Mouse (Mus musculus) embryonic facial prominence, embryonic 12.5 days (tissue): ENCODE results near the gene Sos2. TPM values are rescaled to one million over a fixed set of nuclear protein-coding genes. Genes with fewer than 3 reads are reported as not detected.
A peak's percentile ranks its signal among the peaks of the same experiment; 100 is the strongest.

Experiments
- ATAC-seq: fragments of 200-750 bp; cut with Nextera tagmentation; 2 replicates; pipeline ENCODE4 v1.8.0; 2017; ENCODE audit not compliant: insufficient number of reproducible peaks, insufficient read depth, low FRiP score, low TSS enrichment
- H3K27ac ChIP-seq: fragments of 300-500 bp; sonication (generic); 2 replicates; pipeline ENCODE4 v1.5.1; 2016; ENCODE audit warnings: mild to moderate bottlenecking
- H3K27me3 ChIP-seq: fragments of 300-500 bp; sonication (generic); 2 replicates; pipeline ENCODE4 v1.6.1; 2016; ENCODE audit warnings: mild to moderate bottlenecking, moderate library complexity
- H3K36me3 ChIP-seq: fragments of 300-500 bp; sonication (generic); 2 replicates; pipeline ENCODE4 v1.6.1; 2016; ENCODE audit warnings: mild to moderate bottlenecking
- H3K4me1 ChIP-seq: fragments of 300-500 bp; sonication (generic); 2 replicates; pipeline ENCODE4 v1.6.1; 2016
- H3K4me2 ChIP-seq: fragments of 300-500 bp; sonication (generic); replicated peaks from 2 replicates; pipeline ENCODE4 v1.6.1; 2016; ENCODE audit warnings: mild to moderate bottlenecking, moderate library complexity
- H3K4me3 ChIP-seq: fragments of 300-500 bp; sonication (generic); 2 replicates; pipeline ENCODE4 v1.5.1; 2016; ENCODE audit warnings: mild to moderate bottlenecking
- H3K9ac ChIP-seq: fragments of 300-500 bp; sonication (generic); 2 replicates; pipeline ENCODE4 v1.6.1; 2016; ENCODE audit warnings: mild to moderate bottlenecking, moderate library complexity
- H3K9me3 ChIP-seq: fragments of 300-500 bp; sonication (generic); 2 replicates; pipeline ENCODE4 v1.6.1; 2016; ENCODE audit warnings: mild to moderate bottlenecking, moderate library complexity
- WGBS: fragments of 180-500 bp; shearing (Covaris S2); methylation state at CpG from one replicate; pipeline ENCODE4 v1.1.7; 2016; 5-methylcytosine and 5-hydroxymethylcytosine counted together
- polyA plus RNA-seq: library from polyadenylated mRNA; unstranded; fragments of >200 nt; fragmentation: Nextera tagmentation; extraction: Ambion mirVana; gene quantifications from 2 replicates; pipeline ENCODE4 v1.2.1, GENCODE M21; 2016

Sos2 gene
- 11.0 and 13.9 TPM in 2 replicates for polyA plus RNA-seq

DNA sequence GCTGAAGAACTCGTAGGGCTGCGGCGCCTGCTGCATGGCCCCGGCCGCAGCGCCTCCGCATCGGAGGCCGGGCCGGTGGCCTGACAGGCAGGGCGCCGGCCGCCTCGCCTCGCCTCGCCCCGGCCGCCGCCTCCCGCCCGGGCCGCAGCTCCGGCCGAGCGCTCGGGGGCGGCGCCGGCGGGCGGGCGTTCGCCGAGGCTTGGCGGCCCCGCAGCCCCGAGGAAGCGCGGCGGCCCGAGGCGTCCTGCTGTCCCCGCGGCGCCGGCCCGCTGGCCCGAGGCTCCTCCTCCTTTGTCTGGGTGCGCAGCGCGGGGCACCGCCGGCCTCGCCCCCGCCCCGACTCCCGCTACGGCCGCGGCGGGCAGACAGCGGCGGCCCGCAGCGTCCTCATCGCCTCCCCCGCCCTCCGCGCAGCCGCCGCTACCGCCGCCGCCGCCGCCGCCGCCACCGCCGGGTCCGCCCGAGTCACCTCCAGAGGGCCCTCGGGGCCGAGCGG lies at the start of gene Sos2:
Sos2 (minus strand) TSS at position 287 of the 496 bp plus-strand sequence.
- WGBS = under 1% methylated on average over 45 of the region's 85 CpGs
- H3K4me2 ChIP-seq = peak within 1 kb of the TSS; percentile 80
- peak within 1 kb of the TSS; percentile 96 for H3K9ac ChIP-seq
- H3K9me3 ChIP-seq = no peaks in the 10 kb centered on the region
- H3K36me3 ChIP-seq = no peaks in the 10 kb centered on the region
- no peaks in the 10 kb centered on the region for H3K27me3 ChIP-seq
- H3K27ac ChIP-seq = peak within 1 kb of the TSS; percentile 96
- ATAC-seq = peak; percentile 62
- H3K4me3 ChIP-seq = peak within 1 kb of the TSS; percentile 95
- peaks cover 10% of the 10 kb centered on the region for H3K4me1 ChIP-seq

DNA sequence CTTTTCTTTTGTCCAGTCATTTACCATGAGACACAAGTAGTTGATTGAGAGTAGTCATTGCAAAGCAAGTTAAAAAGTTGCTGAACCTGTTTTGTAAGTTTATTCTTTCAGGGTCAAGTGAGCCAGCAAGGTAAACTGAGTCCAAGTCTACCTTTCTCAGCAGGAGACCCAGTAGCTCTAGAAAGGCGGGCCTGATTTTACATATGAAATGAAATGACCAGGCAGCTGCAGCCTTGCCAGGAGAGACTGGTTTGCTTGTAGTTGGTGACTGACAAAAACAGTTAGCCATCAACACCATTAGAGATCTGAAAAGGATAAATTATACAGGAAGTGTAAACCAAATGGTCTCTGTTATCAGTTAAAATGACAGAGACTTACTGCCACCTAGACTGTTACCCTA lies 48.7 kb upstream of the Sos2 start:
- H3K4me3 ChIP-seq = no peak overlapping the region
- ATAC-seq = no peak
- H3K4me1 ChIP-seq = peaks cover 6% of the 10 kb centered on the region; the same call in 1 of the 2 replicates
- no peak overlapping the region for H3K27ac ChIP-seq
- H3K27me3 ChIP-seq = no peaks in the 10 kb centered on the region
- no peak overlapping the region for H3K9ac ChIP-seq
- no peaks in the 10 kb centered on the region for H3K36me3 ChIP-seq
- 86% methylated on average over 1 of the region's 1 CpGs for WGBS
- no peak overlapping the region for H3K4me2 ChIP-seq
- H3K9me3 ChIP-seq = no peaks in the 10 kb centered on the region

DNA sequence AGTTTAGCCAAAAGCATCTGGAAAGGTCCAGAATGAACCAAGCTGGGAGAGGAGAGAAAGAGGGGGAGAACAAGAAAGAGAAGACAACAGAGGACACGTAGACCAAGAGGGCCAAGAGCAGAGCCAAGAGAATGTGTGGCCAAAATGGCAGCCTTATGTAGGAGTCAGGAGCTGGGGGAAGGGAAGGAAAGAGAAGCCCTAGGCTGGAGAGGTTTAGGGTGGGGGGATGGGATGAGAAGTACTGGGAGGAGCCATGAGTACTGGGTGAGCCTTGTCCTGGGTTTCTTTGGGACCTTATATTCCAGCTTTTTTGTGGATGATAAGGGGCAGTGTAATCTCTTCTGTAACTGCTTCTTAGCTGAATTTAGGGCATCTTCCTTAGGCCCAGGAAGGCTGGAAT lies 47.6 kb upstream of the Sos2 start:
- Histone ChIP-seq H3K4me2 (no peak overlapping the region), H3K9ac (no peak overlapping the region), H3K36me3 (no peaks in the 10 kb centered on the region), H3K9me3 (no peaks in the 10 kb centered on the region), H3K4me1 (peaks cover 6% of the 10 kb centered on the region; the same call in 1 of the 2 replicates), H3K27ac (no peak overlapping the region), H3K27me3 (no peaks in the 10 kb centered on the region), H3K4me3 (no peak overlapping the region)
- 81% methylated on average over 1 of the region's 1 CpGs for WGBS
- no peak for ATAC-seq

DNA sequence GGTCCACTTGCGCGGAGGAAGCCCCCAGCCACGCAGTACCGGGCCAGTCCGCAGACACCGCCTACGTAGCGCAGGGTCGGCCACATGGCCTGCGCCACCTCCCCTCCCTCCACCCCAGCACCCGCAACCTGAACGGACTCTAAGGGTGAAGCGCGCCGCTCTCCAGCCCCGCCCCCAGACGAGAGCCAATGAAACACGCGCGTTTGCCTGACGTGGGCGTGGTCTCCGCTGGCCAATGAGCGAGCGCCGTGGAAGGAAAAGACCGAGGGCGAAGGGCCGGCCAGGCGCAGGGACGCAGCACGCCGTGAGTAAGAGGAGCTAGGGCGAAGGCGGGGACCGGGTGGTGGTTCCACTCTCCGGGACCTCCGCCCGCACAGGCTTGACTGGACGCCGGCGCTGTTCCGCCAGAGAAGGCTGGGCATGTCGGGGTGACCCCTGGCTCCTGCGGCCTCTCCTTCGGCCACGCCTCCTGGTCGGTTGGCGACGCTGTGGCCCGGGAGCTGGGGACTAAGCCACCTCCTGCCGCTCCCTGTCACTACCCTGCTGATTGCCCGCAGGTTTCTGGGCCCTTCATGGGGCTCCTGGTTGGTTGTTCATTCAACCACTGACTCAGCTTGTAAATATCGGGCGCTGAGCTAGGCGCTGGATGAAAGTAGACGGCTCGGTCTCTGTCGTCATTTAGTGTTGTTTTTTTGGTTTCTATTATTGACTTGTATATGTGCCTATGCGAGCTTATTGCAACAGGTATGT lies 43.2 kb upstream of the Sos2 start, which contains the start of the genes L2hgdh and Atp5s:
L2hgdh (minus strand) TSS at position 163 of the 750 bp plus-strand sequence.
Atp5s (plus strand) TSS at position 240 of the 750 bp plus-strand sequence.
- peaks cover 15% of the 10 kb centered on the region; the same call in 1 of the 2 replicates for H3K4me1 ChIP-seq
- peak within 1 kb of the TSS; percentile 77 for H3K9ac ChIP-seq
- peak; percentile 96 for ATAC-seq
- peak within 1 kb of the TSS; percentile 85 for H3K27ac ChIP-seq
- under 1% methylated on average over 60 of the region's 60 CpGs for WGBS
- H3K4me2 ChIP-seq = peak within 1 kb of the TSS; percentile 88
- 0 out of 2 replicates have a peak, but pooled peaks cover under 1% of the 10 kb centered on the region for H3K9me3 ChIP-seq
- peak within 1 kb of the TSS; percentile 60 for H3K4me3 ChIP-seq
- peaks cover 8% of the 10 kb centered on the region; the same call in 1 of the 2 replicates for H3K36me3 ChIP-seq
- H3K27me3 ChIP-seq = no peaks in the 10 kb centered on the region

DNA sequence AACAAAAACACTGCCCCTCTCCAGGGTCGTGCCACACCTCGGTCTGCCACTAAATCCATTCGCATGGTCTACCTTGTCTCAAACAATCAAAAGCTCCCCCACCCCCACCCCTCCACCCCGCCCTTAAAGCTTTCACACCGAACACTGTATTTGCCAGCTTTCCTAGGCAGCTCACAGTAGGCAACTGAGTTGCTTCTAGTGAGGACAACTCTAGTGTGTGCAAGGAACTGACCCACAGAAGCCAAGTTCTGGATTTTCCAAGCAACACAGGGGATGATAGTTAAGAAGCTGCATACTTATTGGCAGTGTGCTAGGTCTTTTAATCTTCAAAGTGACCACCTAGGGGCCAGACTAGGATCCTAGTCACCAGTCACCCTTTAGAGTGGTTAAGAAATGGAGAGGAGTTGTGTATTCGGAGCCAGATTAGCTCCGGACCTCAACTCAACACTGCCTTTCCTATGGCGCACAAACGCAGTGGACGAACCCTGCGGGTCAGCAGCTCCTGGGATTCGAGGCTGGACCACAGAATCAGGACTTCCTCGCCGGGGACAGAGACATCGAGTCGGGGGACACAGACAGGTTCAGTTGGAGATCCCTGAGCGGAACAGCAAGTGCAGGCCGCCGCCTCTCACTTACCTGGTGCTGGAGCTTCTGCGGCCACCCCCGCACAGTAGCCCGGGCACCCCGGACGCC lies 42.5 kb upstream of the Sos2 start:
- WGBS = 3% methylated on average over 24 of the region's 24 CpGs
- ATAC-seq = no peak
- peak overlapping the region; percentile 60 for H3K4me3 ChIP-seq
- H3K4me2 ChIP-seq = peak overlapping the region; percentile 88
- H3K27me3 ChIP-seq = no peaks in the 10 kb centered on the region
- peak overlapping the region; percentile 77 for H3K9ac ChIP-seq
- peaks cover 8% of the 10 kb centered on the region for H3K9me3 ChIP-seq
- H3K27ac ChIP-seq = 0 out of 2 replicates have a peak overlapping the region, but pooled peaks have one; percentile 85
- H3K36me3 ChIP-seq = peaks cover 15% of the 10 kb centered on the region
- H3K4me1 ChIP-seq = peaks cover 15% of the 10 kb centered on the region; the same call in 1 of the 2 replicates

DNA sequence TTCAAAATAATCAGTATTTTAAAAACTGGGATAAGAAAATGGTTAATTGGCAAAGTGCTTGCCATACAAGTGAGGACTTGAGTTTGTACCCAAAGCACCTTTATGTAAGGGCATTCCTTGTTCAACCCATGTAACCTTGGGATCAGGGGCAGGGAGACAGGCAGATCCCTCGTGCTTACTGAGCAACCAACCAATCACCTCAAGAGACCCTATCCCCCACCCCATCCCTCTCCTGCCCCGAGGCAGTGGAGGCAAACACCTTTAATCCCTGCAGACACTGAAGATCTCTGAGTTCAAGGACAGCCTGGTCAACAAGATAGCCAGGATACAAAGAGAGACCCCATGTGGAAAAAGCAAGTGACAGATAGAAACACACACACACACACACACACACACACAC lies 41.7 kb upstream of the Sos2 start:
- WGBS = 70% methylated on average over 2 of the region's 2 CpGs
- Histone ChIP-seq H3K4me3 (peak overlapping the region; percentile 60), H3K4me1 (peaks cover 15% of the 10 kb centered on the region; the same call in 1 of the 2 replicates), H3K4me2 (peak overlapping the region; percentile 88), H3K27ac (no peak overlapping the region), H3K9me3 (peaks cover 11% of the 10 kb centered on the region), H3K9ac (no peak overlapping the region), H3K27me3 (no peaks in the 10 kb centered on the region), H3K36me3 (peaks cover 21% of the 10 kb centered on the region)
- ATAC-seq = no peak

DNA sequence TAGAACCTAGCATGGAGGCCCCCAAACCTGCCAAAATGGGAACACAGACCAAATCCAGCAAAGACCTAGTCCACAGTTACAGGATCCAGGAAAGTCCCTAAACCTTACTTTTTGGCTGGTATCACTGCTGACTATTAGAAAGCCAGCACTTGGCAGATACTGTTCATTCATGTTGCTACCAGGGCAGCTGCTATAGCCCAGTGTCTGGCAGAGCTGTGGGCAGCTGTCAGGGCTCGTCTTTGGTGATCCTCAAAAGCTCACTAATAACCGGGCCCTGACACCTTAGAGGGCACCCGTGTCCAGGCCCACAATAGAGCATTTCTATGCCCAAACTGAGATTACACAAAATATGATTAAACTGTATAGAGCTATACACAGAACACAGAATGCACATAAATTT lies 41.2 kb upstream of the Sos2 start:
- WGBS = 83% methylated on average over 3 of the region's 3 CpGs
- Histone ChIP-seq H3K27me3 (no peaks in the 10 kb centered on the region), H3K9ac (no peak overlapping the region), H3K4me3 (no peak overlapping the region), H3K4me2 (no peak overlapping the region), H3K4me1 (peaks cover 15% of the 10 kb centered on the region; the same call in 1 of the 2 replicates), H3K9me3 (peaks cover 11% of the 10 kb centered on the region), H3K36me3 (peaks cover 26% of the 10 kb centered on the region), H3K27ac (no peak overlapping the region)
- ATAC-seq = no peak

DNA sequence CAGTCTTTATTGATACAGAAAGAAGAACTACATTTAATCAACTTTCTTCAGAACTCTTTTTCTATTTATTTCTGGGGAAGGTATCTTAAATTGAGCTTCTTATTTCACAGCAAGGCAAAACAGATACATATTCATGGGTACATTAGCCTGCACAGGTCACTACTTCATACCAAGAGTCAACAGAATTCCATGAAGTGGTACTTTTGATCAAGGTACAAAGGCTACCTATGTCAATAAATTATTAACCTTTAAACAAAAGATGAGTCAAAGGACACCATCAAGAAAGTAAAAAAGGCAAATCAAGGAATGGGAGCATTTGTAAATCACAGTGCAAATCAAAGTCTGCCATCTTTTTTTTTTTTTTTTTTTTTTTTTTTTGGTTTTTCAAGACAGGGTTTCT lies 32.0 kb upstream of the Sos2 start:
- H3K4me3 ChIP-seq = no peak overlapping the region
- no peak for ATAC-seq
- peaks cover 5% of the 10 kb centered on the region for H3K36me3 ChIP-seq
- H3K27ac ChIP-seq = no peak overlapping the region
- no peaks in the 10 kb centered on the region for H3K4me1 ChIP-seq
- no peaks in the 10 kb centered on the region for H3K9me3 ChIP-seq
- no peak overlapping the region for H3K4me2 ChIP-seq
- no peak overlapping the region for H3K9ac ChIP-seq
- no peaks in the 10 kb centered on the region for H3K27me3 ChIP-seq

DNA sequence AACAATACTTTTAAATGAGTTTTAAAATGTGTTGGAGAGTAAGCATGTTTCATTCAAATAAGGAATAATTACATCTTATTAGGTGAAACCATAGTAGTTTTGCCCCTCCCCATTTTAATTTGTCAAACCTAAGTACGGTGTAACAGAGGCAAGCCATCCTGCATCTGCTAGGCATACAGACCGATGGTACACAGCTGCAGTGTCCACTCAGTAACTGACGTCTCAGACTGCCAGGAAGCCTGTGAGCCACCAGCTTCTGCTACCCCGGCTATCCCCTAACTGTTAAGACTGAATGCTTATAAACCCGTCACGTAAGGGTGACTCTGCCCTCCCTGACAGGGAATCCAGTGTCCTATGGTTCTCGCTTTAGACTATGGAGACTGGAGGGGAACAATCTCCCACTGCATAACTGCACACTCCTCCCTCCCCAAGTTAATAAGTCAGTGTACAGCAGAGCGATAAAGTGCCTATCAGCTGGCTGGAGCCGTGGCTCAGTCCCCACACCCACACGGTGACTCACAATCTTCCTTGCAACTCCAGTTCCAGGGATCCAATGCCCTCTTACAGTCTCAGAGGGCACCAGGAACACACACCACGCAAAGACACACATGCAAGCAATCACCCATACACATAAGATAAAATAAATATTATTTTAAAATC lies 23.3 kb upstream of the Sos2 start:
- no peaks in the 10 kb centered on the region for H3K27me3 ChIP-seq
- H3K4me2 ChIP-seq = no peak overlapping the region
- no peaks in the 10 kb centered on the region for H3K9me3 ChIP-seq
- no peak for ATAC-seq
- 88% methylated on average over 11 of the region's 11 CpGs for WGBS
- no peaks in the 10 kb centered on the region for H3K36me3 ChIP-seq
- no peak overlapping the region for H3K4me3 ChIP-seq
- H3K9ac ChIP-seq = no peak overlapping the region
- H3K27ac ChIP-seq = no peak overlapping the region
- no peaks in the 10 kb centered on the region for H3K4me1 ChIP-seq

DNA sequence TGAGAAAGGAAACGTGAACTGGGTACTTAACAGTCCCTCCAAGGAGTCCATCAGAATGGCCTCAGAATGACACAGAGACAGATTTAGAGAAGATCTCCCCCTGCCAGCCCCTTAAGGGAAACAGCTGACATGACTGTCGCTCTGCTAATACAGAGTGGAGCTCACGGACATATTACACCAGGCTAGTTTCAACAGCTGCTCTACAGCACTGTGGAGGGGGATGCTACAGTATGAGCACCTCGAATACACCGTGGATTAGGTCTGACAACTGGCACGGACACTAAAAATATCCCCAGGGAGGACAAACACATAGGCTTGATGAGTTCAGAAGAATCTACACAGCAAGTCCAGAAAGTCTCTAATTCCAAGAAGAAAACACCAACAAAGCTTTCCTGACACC lies 16.7 kb upstream of the Sos2 start:
- Histone ChIP-seq H3K9me3 (no peaks in the 10 kb centered on the region), H3K4me1 (no peaks in the 10 kb centered on the region), H3K27ac (no peak overlapping the region), H3K4me3 (no peak overlapping the region), H3K27me3 (no peaks in the 10 kb centered on the region), H3K36me3 (no peaks in the 10 kb centered on the region; the same call in 1 of the 2 replicates), H3K4me2 (no peak overlapping the region), H3K9ac (no peak overlapping the region)
- WGBS = 84% methylated on average over 6 of the region's 6 CpGs
- no peak for ATAC-seq

DNA sequence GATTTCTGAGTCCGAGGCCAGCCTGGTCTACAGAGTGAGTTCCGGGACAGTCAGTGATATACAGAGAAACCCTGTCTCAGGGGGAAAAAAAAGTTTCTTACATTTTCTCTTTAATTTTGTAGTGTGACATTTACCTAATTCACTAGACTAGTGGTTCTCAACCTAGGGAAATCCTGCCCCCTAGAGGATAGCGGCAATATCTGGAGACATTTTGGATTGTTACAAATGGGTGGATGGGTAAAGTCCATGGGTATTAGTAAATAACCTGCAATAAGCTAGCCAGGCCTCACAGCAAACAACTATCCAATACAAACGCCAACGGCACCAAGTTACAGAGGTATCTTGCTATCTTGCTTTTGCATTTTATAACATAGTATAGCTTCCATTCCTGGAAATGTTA lies 15.1 kb upstream of the Sos2 start:
- Histone ChIP-seq H3K36me3 (no peaks in the 10 kb centered on the region; the same call in 1 of the 2 replicates), H3K9me3 (no peaks in the 10 kb centered on the region), H3K27me3 (no peaks in the 10 kb centered on the region), H3K27ac (no peak overlapping the region), H3K4me1 (no peaks in the 10 kb centered on the region), H3K4me2 (no peak overlapping the region), H3K4me3 (no peak overlapping the region), H3K9ac (no peak overlapping the region)
- WGBS = 84% methylated on average over 5 of the region's 5 CpGs
- ATAC-seq = no peak
